Mouse (Mus musculus) stomach, postnatal 0 days (tissue): ENCODE measurements around the gene Zfhx3. TPM values are rescaled to one million over a fixed set of nuclear protein-coding genes. Genes with fewer than 3 reads are reported as not detected.

ENCODE experiments used
- ATAC-seq: fragments of 200-750 bp; cut with Nextera tagmentation; 2 replicates; pipeline ENCODE4 v1.8.0; 2017; ENCODE audit not compliant: low FRiP score, low TSS enrichment
- DNase-seq: peaks from one replicate; pipeline ENCODE4 v3.0.0-alpha.2; 2016; ENCODE audit warnings: low spot score
- H3K27ac ChIP-seq: fragments of 300-500 bp; sonication (generic); replicated peaks from 2 replicates; pipeline ENCODE4 v1.5.1; 2014; ENCODE audit warnings: mild to moderate bottlenecking, control low read depth
- H3K27me3 ChIP-seq: fragments of 300-500 bp; sonication (generic); 2 replicates; pipeline ENCODE4 v1.6.1; 2014; ENCODE audit warnings: low read length; ENCODE audit not compliant: control insufficient read depth, insufficient read depth
- H3K36me3 ChIP-seq: fragments of 300-500 bp; sonication (generic); 2 replicates; pipeline ENCODE4 v1.6.1; 2014; ENCODE audit warnings: low read length, mixed read lengths; ENCODE audit not compliant: control insufficient read depth, insufficient read depth
- H3K4me1 ChIP-seq: fragments of 300-500 bp; sonication (generic); replicated peaks from 2 replicates; pipeline ENCODE4 v1.6.1; 2014; ENCODE audit warnings: antibody characterized with exemption; ENCODE audit not compliant: control insufficient read depth, insufficient read depth
- H3K4me2 ChIP-seq: fragments of 300-500 bp; sonication (generic); replicated peaks from 2 replicates; pipeline ENCODE4 v1.6.1; 2014; ENCODE audit warnings: low read depth, mild to moderate bottlenecking, control low read depth, moderate library complexity
- H3K4me3 ChIP-seq: fragments of 300-500 bp; sonication (generic); 2 replicates; pipeline ENCODE4 v1.5.1; 2014; ENCODE audit warnings: low read depth, low read length, control low read depth
- H3K9ac ChIP-seq: fragments of 300-500 bp; sonication (generic); 2 replicates; pipeline ENCODE4 v1.6.1; 2014; ENCODE audit warnings: mild to moderate bottlenecking, low read length, control low read depth, mixed read lengths
- H3K9me3 ChIP-seq: fragments of 300-500 bp; sonication (generic); 2 replicates; pipeline ENCODE4 v1.6.1; 2016; ENCODE audit warnings: low read length; ENCODE audit not compliant: control insufficient read depth
- CTCF ChIP-seq: IDR thresholded peaks from 2 replicates; pipeline ENCODE4 v1.5.1; 2016; ENCODE audit warnings: antibody characterized with exemption, low read depth, mild to moderate bottlenecking, moderate library complexity
- EP300 ChIP-seq: optimal IDR thresholded peaks from 2 replicates; pipeline ENCODE3; 2016; ENCODE audit warnings: antibody characterized with exemption
- WGBS: fragments of 180-500 bp; shearing (Covaris S2); extraction: QIAGEN DNeasy Blood & Tissue Kit; methylation state at CpG from one replicate; pipeline ENCODE4 v1.1.7; 2014; 5-methylcytosine and 5-hydroxymethylcytosine counted together
- polyA plus RNA-seq: library from polyadenylated mRNA; unstranded; fragments of >200 nt; fragmentation: Nextera tagmentation; extraction: Ambion mirVana; gene quantifications from 2 replicates; pipeline ENCODE4 v1.2.1, GENCODE M21; 2015

Zfhx3 gene
- polyA plus RNA-seq, 1 experiment from 2014 or later, result 4.6 TPM

GRCm38 (mm10) chr8:108538929-108539555 is 596.6 kb downstream of the Zfhx3 start:
- TF ChIP-seq EP300 (no peak), CTCF (no peak)
- Histone ChIP-seq H3K36me3 (no peaks in the 10 kb centered on the region), H3K4me1 (no peaks in the 10 kb centered on the region), H3K4me2 (no peak overlapping the region), H3K9me3 (no peaks in the 10 kb centered on the region), H3K9ac (no peak overlapping the region), H3K27ac (no peak overlapping the region), H3K27me3 (no peaks in the 10 kb centered on the region), H3K4me3 (no peak overlapping the region)
- WGBS, result 51% methylated on average over 8 of the region's 8 CpGs
- DNase-seq, result no peak
- ATAC-seq, result no peak

- no peaks in the 10 kb centered on the region for H3K4me1 ChIP-seq
- H3K27ac ChIP-seq, result no peak overlapping the region
- DNase-seq (no peak), ATAC-seq (no peak)
- TF ChIP-seq EP300 (no peak), CTCF (no peak)
- H3K9ac ChIP-seq, result no peak overlapping the region
- 59% methylated on average over 8 of the region's 8 CpGs for WGBS
- no peaks in the 10 kb centered on the region for H3K36me3 ChIP-seq
- H3K4me3 ChIP-seq, result no peak overlapping the region
- H3K9me3 ChIP-seq, result no peaks in the 10 kb centered on the region
- no peaks in the 10 kb centered on the region for H3K27me3 ChIP-seq
- H3K4me2 ChIP-seq, result no peak overlapping the region
These were observed 610.1 kb downstream of the Zfhx3 start for GRCm38 (mm10) chr8:108552518-108552917.

GRCm38 (mm10) chr8:108553808-108554577 is 611.5 kb downstream of the Zfhx3 start:
- TF ChIP-seq EP300 (no peak), CTCF (no peak)
- Histone ChIP-seq H3K36me3 (no peaks in the 10 kb centered on the region), H3K4me3 (no peak overlapping the region), H3K27ac (no peak overlapping the region), H3K9ac (no peak overlapping the region), H3K4me2 (no peak overlapping the region), H3K27me3 (no peaks in the 10 kb centered on the region), H3K4me1 (no peaks in the 10 kb centered on the region), H3K9me3 (no peaks in the 10 kb centered on the region)
- ATAC-seq (no peak), DNase-seq (no peak)
- WGBS, result 78% methylated on average over 11 of the region's 11 CpGs

- no peaks in the 10 kb centered on the region for H3K36me3 ChIP-seq
- no peak overlapping the region for H3K9ac ChIP-seq
- H3K4me2 ChIP-seq, result no peak overlapping the region
- no peaks in the 10 kb centered on the region for H3K27me3 ChIP-seq
- ATAC-seq (no peak), DNase-seq (no peak)
- H3K27ac ChIP-seq, result no peak overlapping the region
- WGBS, result 73% methylated on average over 12 of the region's 12 CpGs
- H3K9me3 ChIP-seq, result no peaks in the 10 kb centered on the region
- H3K4me1 ChIP-seq, result no peaks in the 10 kb centered on the region
- H3K4me3 ChIP-seq, result no peak overlapping the region
- no peak for TF ChIP-seq CTCF
- no peak for TF ChIP-seq EP300
These were observed 612.3 kb downstream of the Zfhx3 start for GRCm38 (mm10) chr8:108554578-108555245.

- no peaks in the 10 kb centered on the region for H3K9me3 ChIP-seq
- H3K36me3 ChIP-seq, result no peaks in the 10 kb centered on the region
- H3K9ac ChIP-seq, result no peak overlapping the region
- no peak overlapping the region for H3K4me3 ChIP-seq
- no peaks in the 10 kb centered on the region for H3K4me1 ChIP-seq
- no peak for DNase-seq
- H3K27me3 ChIP-seq, result no peaks in the 10 kb centered on the region
- H3K27ac ChIP-seq, result no peak overlapping the region
- no peak overlapping the region for H3K4me2 ChIP-seq
- 84% methylated on average over 6 of the region's 6 CpGs for WGBS
- TF ChIP-seq CTCF, result no peak
- no peak for ATAC-seq
These were observed 621.0 kb downstream of the Zfhx3 start for GRCm38 (mm10) chr8:108563420-108563819.
